10 mouse cellular contexts compared by ENCODE assay signal in genomic region chr7:84142736-84143473, GRCm38 (mm10). TPM values are rescaled to one million over a fixed set of nuclear protein-coding genes. Genes with fewer than 3 reads are reported as not detected.
DNase-seq lines count a peak whose midpoint lies in the region; ATAC-seq and TF ChIP-seq lines count a peak whose summit lies in the region.
"Had no signal": no experiment of that assay in that cellular context is flagged by ENCODE, and none has a peak within 500 bp of the region (broad histone marks: within the 10 kb centered on the region; RNA-seq: fewer than 3 reads in every experiment).

No protein-coding gene starts in this region.

- TF ChIP-seq RAD21 in CH12.LX (IDR thresholded peaks at IDR 0.05; ENCODE audit: low read depth, low read length), result no peak

- no peak overlapping the region for H3K9ac ChIP-seq in CH12.LX (ENCODE audit: insufficient read depth, low read depth)

- peaks cover 88% of the 10 kb centered on the region for H3K79me2 ChIP-seq in CH12.LX (replicated peaks; ENCODE audit: control insufficient read depth, extremely low read depth, insufficient read depth, poor library complexity, severe bottlenecking)

- H3K4me1 ChIP-seq in CH12.LX (ENCODE audit: control insufficient read depth in 1 of 2, insufficient read depth in 2 of 2), result peaks cover 20 to 71% of the 10 kb centered on the region in 2 experiments
- H3K4me1 ChIP-seq in megakaryocyte, embryonic 14.5 days, result peaks cover 89% of the 10 kb centered on the region

- TF ChIP-seq POLR2A in CH12.LX (IDR thresholded peaks at IDR 0.05; ENCODE audit: low read depth, low read length), result no peak

- dilution Hi-C loops in CH12.LX (cut with MboI; ENCODE audit: extremely low pct_ligation_motif_present, extremely low pct_unique_long_range_greater_than_20kb, low sequenced_read_pairs), result no loop called here

- no peak for ATAC-seq in frontal cortex, adult (ENCODE audit: low TSS enrichment)

- peaks cover 2 to 61% of the 10 kb centered on the region in 2 experiments for H3K36me3 ChIP-seq in CH12.LX (replicated peaks in 1 of 2; ENCODE audit: control insufficient read depth in 1 of 2, insufficient read depth in 1 of 2, low read length in 1 of 2)
- peaks cover under 1% of the 10 kb centered on the region for H3K36me3 ChIP-seq in megakaryocyte, embryonic 14.5 days (replicated peaks; ENCODE audit: low read length)

- DNase-seq in gastrocnemius, adult 2 months, result peak; percentile 45
- DNase-seq in gastrocnemius, postnatal 25 days, result no peak
- no peak for DNase-seq in CH12.LX (ENCODE audit: extremely low read depth)
- DNase-seq in liver, result peak; percentile 42
- DNase-seq in left cerebral cortex, postnatal 10 days (ENCODE audit: extremely low spot score in 1 of 2, low spot score in 2 of 2), result no peak
- no peak for DNase-seq in gastrocnemius, postnatal 10 days
- DNase-seq: cerebellum, adult 9-11 months; kidney, postnatal 36 days had no signal

- peak overlapping the region; percentile 22; the same call in 1 of the 2 replicates for H3K4me2 ChIP-seq in CH12.LX (ENCODE audit: insufficient read depth, low read depth, poor library complexity, severe bottlenecking)

- H3K4me3 ChIP-seq in gastrocnemius, adult 2 months, result peak overlapping the region; percentile 40
- no peak overlapping the region for H3K4me3 ChIP-seq in CH12.LX (replicated peaks in 1 of 3; ENCODE audit: low read depth in 2 of 3, low read length in 2 of 3, poor library complexity in 1 of 3)
- peak overlapping the region; percentile 84 for H3K4me3 ChIP-seq in megakaryocyte, embryonic 14.5 days (replicated peaks)

- 0 out of 2 replicates have a peak overlapping the region, but pooled peaks have one; percentile 3 for H3K27ac ChIP-seq in gastrocnemius, adult 2 months
- no peak overlapping the region for H3K27ac ChIP-seq in CH12.LX (ENCODE audit: insufficient read depth, low read depth)

- intact Hi-C loops in gastrocnemius, adult 2 months (cut with DNase I), result no loop called here
- intact Hi-C loops in left cerebral cortex, postnatal 10 days (cut with DNase I), result no loop called here

- TF ChIP-seq CTCF in gastrocnemius, adult 2 months (IDR thresholded peaks at IDR 0.05), result no peak
- TF ChIP-seq CTCF in CH12.LX (conservative IDR thresholded peaks at IDR 0.05 in 1 of 2, IDR thresholded peaks at IDR 0.05 in 1 of 2; ENCODE audit: low read depth in 2 of 2, low read length in 2 of 2), result no peak

- TF ChIP-seq EP300 in CH12.LX (IDR thresholded peaks at IDR 0.05; ENCODE audit: low read length), result no peak

- H3K9me3 ChIP-seq in CH12.LX (replicated peaks; ENCODE audit: low read length), result no peaks in the 10 kb centered on the region
- H3K9me3 ChIP-seq in megakaryocyte, embryonic 14.5 days, result no peaks in the 10 kb centered on the region

- in situ Hi-C loops in CH12.LX (cut with MboI; ENCODE audit: low pct_ligation_motif_present, low pct_unique_long_range_greater_than_20kb, low sequenced_read_pairs), result no loop called here

- H3K27me3 ChIP-seq in CH12.LX (replicated peaks), result no peaks in the 10 kb centered on the region
- H3K27me3 ChIP-seq in megakaryocyte, embryonic 14.5 days (replicated peaks), result no peaks in the 10 kb centered on the region

TF ChIP-seq in CH12.LX, 34 proteins besides CTCF, POLR2A, EP300 and RAD21:
- no peak for TF ChIP-seq RCOR1 (conservative IDR thresholded peaks at IDR 0.05; ENCODE audit: low read depth, low read length)
- TF ChIP-seq KAT2A (IDR thresholded peaks at IDR 0.05; ENCODE audit: insufficient replicate concordance, low read length), result no peak
- TF ChIP-seq E2F4 (IDR thresholded peaks at IDR 0.05; ENCODE audit: insufficient replicate concordance, low read depth, low read length), result no peak
- no peak for TF ChIP-seq MAZ (IDR thresholded peaks at IDR 0.05; ENCODE audit: low read depth, low read length)
- no peak for TF ChIP-seq MAX (IDR thresholded peaks at IDR 0.05; ENCODE audit: low read length)
- TF ChIP-seq ZKSCAN1 (IDR thresholded peaks at IDR 0.05; ENCODE audit: borderline replicate concordance, low read depth, low read length), result no peak
- no peak for TF ChIP-seq TCF12 (IDR thresholded peaks at IDR 0.05; ENCODE audit: low read depth, low read length)
- TF ChIP-seq BHLHE40 (IDR thresholded peaks at IDR 0.05; ENCODE audit: low read depth, low read length), result no peak
- no peak for TF ChIP-seq ZNF384 (IDR thresholded peaks at IDR 0.05; ENCODE audit: low read depth, low read length)
- TF ChIP-seq NRF1 (IDR thresholded peaks at IDR 0.05; ENCODE audit: low read depth, low read length), result no peak
- TF ChIP-seq JUND (conservative IDR thresholded peaks at IDR 0.05; ENCODE audit: low read depth, low read length), result no peak

RNA-seq across cellular contexts. Expression of gene Abhd17c, which starts 8.8 kb away (rescaled TPM):
- 1 to 10 TPM; 6.4 to 9.3 TPM for total RNA-seq in gastrocnemius, adult 2 months (2021)
- 1 to 10 TPM; 5.2 to 5.6 TPM for total RNA-seq in gastrocnemius, postnatal 25 days (2021)
- 34.0 and 35.3 TPM in 2 replicates for total RNA-seq in CH12.LX (2012; rRNA removed)
- total RNA-seq in CH12.LX (2014; rRNA removed), result 40.4 and 41.8 TPM in 2 replicates
- 36.1 and 44.0 TPM in 2 replicates for polyA plus RNA-seq in CH12.LX (2012; ENCODE audit: insufficient read length, low read depth)
- polyA plus RNA-seq in megakaryocyte, embryonic 14.5 days (2012; ENCODE audit: insufficient read depth, low replicate concordance), result 8.1 and 16.3 TPM in 2 replicates
- total RNA-seq in left cerebral cortex, postnatal 10 days (2021), result 10 to 100 TPM; 63.6 to 67.8 TPM
- 10 to 100 TPM in 1 of 2 experiments, 1 to 10 TPM in 1; 7.5 to 10.5 TPM for total RNA-seq in gastrocnemius, postnatal 10 days (2021)

RNA-seq across cellular contexts. Expression of gene Cemip, which starts 56.6 kb away (rescaled TPM):
- total RNA-seq in gastrocnemius, adult 2 months (2021), result not detected
- total RNA-seq in gastrocnemius, postnatal 25 days (2021), result not detected
- total RNA-seq in CH12.LX (2012; rRNA removed) (under 0.01 and 0.04 TPM in 2 replicates), CH12.LX (2014; rRNA removed) (not detected in 2 replicates)
- polyA plus RNA-seq in CH12.LX (2012; ENCODE audit: insufficient read length, low read depth), result not detected in 2 replicates
- 0.60 and 1.2 TPM in 2 replicates for polyA plus RNA-seq in megakaryocyte, embryonic 14.5 days (2012; ENCODE audit: insufficient read depth, low replicate concordance)
- total RNA-seq in left cerebral cortex, postnatal 10 days (2021), result 10 to 100 TPM; 29.6 to 32.6 TPM
- total RNA-seq in gastrocnemius, postnatal 10 days (2021), result 1 to 10 TPM in 1 of 2 experiments, under 1 TPM in 1; 0.31 to 2.6 TPM

Comparison
In these comparisons a context has a peak if more than half of its experiments do, and no peak if none do; other contexts are left out.
1. DNase-seq: peak in gastrocnemius, adult 2 months (single experiment) and liver (single experiment); none in gastrocnemius, postnatal 25 days (single experiment), CH12.LX (single experiment), left cerebral cortex, postnatal 10 days (0 of 2) and gastrocnemius, postnatal 10 days (single experiment).
2. H3K4me3 ChIP-seq: peak in gastrocnemius, adult 2 months (single experiment) and megakaryocyte, embryonic 14.5 days (single experiment); none in CH12.LX (0 of 3).
3. RNA of gene Cemip, which starts 56.6 kb away (total RNA-seq): 29.6 to 32.6 TPM in left cerebral cortex, postnatal 10 days; 0.31 to 2.6 TPM in gastrocnemius, postnatal 10 days, not detected in gastrocnemius, adult 2 months, not detected in gastrocnemius, postnatal 25 days and under 0.01 to 0.04 TPM in CH12.LX; every median in the first group is over 4 times any median in the second.